Mouse (Mus musculus): ENCODE results near the gene Camk2d.

Camk2d gene

DNA sequence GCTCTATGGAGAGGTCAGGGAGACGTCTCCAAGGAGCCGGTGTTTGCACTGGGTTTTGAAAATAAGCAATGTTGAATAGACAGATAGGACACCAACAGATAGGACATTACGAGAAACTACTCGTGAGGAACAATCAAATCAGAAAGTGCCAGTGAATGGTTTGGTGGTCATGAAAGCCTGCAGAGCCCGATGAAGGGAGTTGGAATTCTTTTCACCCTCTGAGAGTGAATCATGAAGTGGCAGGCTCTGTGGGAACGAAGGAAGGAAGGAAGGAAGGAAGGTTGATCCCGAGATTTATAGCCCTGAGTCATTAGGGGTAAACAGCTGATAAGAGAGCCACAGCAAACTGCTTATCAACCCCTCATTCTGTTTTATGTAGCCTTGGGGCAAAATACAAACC lies 15.5 kb downstream of the Camk2d start:
- in situ Hi-C loops (cut with MboI; ENCODE audit: low sequenced_read_pairs), result loop anchor here (10.0 to 25.0 kb wide), 2 partner anchors 83 to 151 kb away; no protein-coding TSS in a partner anchor

DNA sequence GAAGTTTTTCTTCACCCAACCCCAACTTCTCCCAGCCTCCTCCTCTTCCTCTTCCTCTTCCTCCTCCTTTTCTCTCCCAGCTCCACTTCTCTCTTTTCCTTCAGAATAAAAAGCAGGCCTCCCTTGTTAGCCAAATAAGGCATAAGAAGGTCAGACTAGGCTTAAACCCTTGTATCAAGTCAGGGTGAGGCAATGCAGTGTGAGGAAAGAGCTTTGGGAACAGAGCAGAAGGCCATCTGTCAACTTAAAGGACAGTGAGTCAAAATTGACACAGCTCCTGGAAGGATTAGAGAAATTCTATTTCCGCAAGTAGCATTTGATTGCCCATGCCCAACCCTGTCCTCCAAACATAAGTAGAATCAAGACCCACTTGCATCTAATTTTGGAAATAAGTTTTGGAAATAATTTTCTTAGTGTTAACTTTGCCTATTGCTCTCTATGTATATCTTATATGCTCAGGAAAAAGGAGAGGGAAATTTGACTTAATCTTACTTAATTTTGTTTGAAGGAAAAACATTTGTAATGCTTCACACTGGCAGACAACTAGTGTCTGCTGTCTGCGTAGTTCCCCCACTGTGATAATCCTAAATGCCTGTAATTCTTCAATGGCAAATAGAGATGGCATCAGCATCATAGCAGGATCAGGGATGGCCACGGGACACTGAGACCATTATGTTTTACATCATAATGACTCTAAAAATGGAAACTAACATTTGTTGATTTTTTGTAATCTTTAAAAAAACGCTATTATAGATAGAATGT lies 16.8 kb downstream of the Camk2d start:
- in situ Hi-C loops (cut with MboI; ENCODE audit: low sequenced_read_pairs), result loop anchor here (10.0 to 25.0 kb wide), 2 partner anchors 82 to 149 kb away; no protein-coding TSS in a partner anchor

DNA sequence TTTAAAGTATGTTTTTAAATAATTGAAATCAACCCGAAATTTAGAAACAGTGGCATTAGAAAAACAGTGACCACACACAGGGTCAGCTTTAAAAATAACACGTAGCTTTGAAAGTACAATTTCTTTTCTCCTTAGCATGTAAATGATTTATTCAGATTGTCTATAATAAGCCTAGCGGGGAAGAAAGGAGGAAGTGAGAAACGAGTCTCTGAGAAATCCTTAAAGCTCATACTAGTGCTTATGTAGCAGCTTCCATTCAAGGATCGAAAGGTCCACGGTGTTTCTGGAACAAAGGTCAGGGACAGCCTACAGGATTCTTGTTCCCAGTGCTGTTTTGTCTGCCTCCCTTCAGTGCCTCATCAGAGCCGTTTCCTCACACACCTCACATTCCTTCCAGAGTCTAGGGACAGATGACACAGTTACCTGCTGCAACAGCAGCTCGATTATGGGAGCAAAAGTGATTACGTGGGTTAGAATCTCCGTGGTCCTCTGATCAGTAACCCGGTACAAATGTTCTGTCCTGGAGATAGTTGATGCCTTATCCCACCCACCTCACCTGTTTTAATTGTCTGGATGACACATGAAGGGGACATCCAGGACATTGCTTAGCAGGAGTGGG lies 17.5 kb downstream of the Camk2d start:
- in situ Hi-C loops (cut with MboI; ENCODE audit: low sequenced_read_pairs), result loop anchor here (10.0 to 25.0 kb wide), 2 partner anchors 81 to 149 kb away; no protein-coding TSS in a partner anchor

DNA sequence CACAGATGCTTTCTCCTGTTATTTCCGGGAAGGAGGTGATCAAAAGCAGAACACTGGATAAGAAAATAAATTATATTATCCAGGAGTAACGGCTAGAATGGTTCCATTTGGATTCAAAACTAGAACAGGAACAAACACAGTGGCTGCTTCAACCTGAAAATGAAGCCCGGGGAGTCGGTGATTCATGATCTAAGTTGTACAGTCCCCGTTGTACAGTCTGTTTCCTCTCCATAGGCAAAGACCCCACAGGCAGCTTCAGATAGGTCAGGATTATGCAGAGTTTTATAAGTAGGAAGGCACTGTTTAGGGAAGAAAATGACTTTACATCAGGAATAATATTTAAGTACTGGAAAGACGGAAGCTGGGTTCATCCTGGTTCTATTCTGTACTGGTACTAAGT lies 19.2 kb downstream of the Camk2d start:
- in situ Hi-C loops (cut with MboI; ENCODE audit: low sequenced_read_pairs), result loop anchor here (10.0 to 25.0 kb wide), 2 partner anchors 79 to 147 kb away; no protein-coding TSS in a partner anchor

DNA sequence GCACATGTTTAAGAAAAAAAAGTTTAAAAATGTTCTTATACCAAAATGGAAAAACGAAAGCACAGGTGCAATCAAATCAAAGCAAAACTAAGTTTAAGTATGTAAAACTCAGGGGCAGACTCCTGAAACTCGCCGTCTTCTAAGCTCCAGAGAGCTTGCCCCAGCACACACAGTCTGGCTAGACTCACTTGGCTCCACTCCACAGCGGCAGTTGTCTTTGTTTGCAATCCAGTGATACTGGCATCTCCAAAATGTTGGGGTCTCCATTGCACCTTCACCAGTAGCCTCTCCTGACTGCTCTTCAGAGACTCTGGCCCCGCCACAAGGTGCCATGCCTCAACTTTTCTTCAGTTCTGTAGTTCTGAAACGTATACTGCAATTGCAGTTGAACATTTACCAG lies 24.1 kb downstream of the Camk2d start:
- in situ Hi-C loops (cut with MboI; ENCODE audit: low sequenced_read_pairs), result loop anchor here (25.0 kb wide), 1 partner anchor 142 kb away; no protein-coding TSS in a partner anchor

DNA sequence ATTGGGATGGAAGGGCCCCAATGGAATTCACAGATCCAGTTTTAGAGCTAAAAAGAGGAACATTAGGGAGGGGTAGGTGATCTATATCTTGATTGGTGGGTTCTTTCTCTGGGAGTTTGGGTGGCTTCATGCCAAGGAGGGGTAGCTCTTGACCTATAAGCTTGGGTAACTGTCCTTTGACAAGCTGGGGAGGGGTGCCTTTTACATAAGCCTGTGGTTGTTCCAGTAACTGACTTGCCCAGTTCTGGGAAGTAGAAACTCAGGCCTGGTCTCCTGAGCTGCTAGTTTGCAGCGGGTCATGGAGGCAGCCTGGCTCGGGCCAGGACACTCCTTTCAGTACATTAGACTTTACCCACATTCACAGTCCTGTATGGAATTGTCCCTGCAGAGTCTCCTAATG lies 26.4 kb downstream of the Camk2d start:
- in situ Hi-C loops (cut with MboI; ENCODE audit: low sequenced_read_pairs), result loop anchor here (25.0 kb wide), 1 partner anchor 140 kb away; no protein-coding TSS in a partner anchor

DNA sequence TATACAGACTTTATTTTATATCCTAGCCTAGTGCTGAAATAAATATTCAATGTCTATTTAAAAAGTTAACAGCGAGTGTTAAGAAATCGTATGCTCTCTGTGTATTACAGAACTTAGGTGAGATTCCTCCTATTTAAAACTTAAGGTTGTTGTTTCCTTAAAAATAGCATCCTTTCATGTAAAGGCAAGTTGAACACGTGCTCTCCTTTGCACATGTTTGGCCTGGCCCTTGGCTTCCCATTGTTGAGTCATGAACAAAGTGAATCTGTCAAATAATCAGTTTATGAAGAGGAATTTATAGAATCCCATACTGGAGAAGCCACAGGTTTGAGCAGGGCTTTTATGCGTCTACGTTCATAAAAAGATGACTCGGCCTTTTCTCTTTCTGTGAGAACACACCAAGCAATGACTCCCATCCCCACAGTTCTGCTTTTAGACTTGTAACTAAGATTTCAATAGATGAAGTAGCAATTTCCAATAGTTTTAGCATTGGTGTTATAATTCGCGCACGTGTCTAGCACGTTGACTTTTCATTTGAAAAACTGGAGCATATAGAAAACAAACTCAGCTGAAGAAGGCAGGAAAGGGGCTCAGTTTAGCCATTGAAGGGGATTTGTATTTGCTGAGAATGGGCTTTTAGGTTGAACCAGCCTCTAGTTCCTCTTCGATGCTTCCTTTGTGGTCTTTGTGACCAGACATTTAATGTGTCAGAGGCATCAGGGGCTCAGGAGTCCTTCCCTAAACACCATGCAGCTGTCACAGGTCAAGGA lies 29.1 kb downstream of the Camk2d start:
- in situ Hi-C loops (cut with MboI; ENCODE audit: low sequenced_read_pairs), result loop anchor here (25.0 kb wide), 1 partner anchor 137 kb away; no protein-coding TSS in a partner anchor

DNA sequence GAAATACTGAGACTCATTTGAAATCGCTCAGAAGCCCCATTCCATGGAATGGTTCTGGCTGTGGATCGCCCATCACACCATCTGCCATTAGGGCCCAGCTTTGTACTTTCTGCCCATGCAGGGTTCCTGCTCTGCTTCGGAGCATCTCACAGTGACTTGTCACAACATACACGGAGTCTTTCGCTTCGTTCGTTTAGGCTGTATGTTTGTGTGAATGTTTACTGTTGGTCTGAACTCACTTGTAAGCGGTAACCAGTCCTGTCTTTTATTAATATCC lies 29.6 kb downstream of the Camk2d start:
- in situ Hi-C loops (cut with MboI; ENCODE audit: low sequenced_read_pairs), result no loop called here

DNA sequence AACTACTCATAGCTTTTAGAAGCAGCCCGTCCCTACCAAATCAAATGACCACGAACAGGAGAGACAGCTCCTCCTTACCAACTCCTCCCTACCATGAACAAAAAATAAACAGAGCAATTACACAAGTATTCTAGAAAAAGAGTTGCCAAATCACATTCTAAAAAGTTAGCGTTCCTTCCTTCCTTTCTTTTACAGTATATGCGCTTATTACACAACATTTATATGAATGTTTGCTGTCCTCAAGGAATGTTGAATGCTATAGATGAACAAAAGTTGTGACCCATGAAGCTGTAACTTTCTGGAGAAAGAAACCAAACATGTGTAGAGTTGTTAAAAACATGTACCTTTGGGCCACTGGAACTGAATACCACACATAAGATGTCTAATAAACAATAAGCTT lies 31.9 kb downstream of the Camk2d start:
- in situ Hi-C loops (cut with MboI; ENCODE audit: low sequenced_read_pairs), result no loop called here

DNA sequence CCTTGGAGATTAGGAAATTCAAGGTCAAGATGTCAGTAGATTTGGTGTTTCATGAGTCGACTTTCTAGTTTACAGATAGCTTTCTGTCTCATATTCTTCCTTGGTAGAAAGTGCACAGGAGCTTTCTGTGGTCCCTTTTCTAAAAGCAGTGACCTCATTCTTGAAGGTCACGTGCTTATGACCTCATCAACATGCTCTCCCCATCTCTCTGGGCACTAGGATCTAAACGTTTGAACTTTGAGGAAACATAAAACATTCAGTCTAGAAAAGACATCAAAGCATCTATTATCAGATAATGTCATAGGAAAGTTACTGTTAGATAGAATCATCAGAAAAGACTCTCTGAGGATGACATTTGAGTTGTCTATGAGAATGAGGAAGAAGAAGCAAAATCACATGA lies 32.3 kb downstream of the Camk2d start:
- in situ Hi-C loops (cut with MboI; ENCODE audit: low sequenced_read_pairs), result no loop called here

DNA sequence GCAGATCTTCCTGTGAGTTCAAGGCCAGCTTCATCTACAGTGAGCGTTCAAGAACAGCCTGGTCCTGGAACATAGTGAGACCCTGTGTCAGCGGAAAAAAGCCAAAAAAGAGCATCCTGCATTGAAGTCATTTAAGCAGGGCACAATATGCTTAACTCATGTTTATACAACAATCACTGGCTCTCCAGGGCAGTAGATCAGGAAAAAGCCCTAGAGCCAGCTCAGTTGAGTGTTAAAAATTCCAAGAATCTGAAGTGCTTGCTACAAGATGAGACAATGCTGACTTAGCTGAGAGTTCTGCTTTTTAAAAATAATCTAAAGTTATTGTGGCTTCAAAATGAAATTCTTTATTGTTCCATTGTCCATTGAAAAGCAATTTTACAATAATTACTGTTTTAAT lies 32.9 kb downstream of the Camk2d start:
- in situ Hi-C loops (cut with MboI; ENCODE audit: low sequenced_read_pairs), result no loop called here

DNA sequence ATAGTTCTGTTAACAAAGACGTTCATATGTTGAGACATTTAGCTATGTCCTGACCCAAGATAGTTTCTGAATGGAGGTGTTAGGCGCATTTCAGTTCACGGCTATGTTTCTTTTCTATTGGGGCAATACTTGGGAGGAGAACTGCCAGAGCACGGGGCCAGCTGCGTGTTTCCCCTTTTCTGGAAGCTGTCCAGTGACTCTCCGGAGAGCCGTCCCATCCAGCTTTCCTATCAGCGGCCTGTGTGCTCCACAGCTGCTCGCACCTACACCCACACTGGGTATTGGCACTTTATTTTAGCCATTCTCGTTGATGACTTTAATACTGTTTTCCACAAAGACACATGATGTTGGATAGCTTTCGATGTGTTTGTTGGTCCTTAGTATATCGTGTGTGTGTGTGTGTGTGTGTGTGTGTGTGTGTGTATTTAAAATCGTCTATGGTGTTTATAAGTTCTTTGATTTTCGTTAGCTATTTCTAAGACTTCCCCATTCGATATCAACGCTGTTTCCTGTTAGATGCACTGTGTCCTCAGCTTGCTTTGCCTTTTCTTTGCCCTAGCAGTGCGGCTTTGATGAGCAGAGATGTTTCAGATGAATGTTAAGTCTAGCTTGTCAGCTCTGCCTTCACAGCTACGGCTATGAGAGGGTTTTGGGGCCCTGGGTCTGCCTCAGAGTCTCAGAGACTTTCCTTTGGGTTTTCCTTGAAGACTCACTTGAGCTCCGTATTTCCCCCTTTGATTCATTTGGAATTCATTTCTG lies 34.2 kb downstream of the Camk2d start:
- in situ Hi-C loops (cut with MboI; ENCODE audit: low sequenced_read_pairs), result no loop called here

DNA sequence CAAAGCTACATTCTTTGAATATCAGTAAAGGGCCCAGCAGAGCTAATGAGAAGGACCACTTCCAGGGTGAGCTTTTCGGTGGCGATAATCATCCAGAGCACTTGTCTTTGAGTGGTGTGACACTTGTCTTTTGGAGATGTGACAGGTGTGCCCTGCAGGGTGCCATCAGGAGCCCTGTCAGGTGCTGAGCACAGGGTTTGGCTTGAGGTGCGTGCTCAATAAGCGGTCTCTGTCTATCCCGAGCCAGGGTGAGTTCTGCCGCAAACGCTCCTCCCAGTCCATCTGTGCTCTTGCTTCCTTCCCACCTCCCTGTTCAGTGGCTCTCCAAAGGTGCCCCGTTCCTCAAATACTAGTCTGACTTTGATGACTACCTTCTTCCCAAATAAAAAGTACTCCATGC lies 35.5 kb downstream of the Camk2d start:
- in situ Hi-C loops (cut with MboI; ENCODE audit: low sequenced_read_pairs), result no loop called here

DNA sequence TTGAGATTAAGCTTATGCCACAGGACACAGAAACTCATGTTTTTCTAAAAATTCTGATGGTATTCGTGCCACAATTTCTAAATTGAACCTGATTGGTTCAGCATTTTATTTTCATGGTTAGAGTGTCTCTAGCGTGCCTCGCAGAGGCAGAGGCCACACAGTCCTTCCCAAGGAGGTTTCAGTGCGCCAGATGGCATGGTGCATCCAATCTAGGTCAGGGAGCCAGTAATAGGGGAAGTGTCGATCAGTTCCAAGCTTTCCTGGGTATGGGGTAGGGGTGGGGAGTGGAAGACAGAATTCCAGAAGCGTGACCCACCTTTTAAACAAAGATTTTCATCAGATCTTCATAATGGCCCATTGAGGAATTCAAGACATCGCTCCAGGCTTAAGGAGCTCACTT lies 36.5 kb downstream of the Camk2d start:
- in situ Hi-C loops (cut with MboI; ENCODE audit: low sequenced_read_pairs), result no loop called here

DNA sequence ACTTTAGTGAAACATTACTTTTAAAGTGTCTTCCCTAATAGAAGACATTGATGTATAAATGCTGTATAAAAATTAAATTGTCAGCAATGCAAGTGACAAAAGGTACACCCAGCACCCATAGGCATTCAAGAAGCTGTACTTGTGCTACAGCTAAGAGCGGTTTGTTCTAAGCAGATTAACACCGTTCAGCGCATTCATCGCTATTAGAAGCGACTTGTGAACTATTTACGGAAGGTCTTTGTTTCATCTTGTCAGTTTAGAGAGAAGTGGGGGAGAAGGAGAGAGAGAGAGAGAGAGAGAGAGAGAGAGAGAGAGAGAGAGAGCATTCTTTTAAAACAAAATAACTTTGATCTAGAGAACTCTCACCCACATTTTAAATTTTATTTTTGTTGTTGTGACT lies 38.1 kb downstream of the Camk2d start:
- in situ Hi-C loops (cut with MboI; ENCODE audit: low sequenced_read_pairs), result no loop called here

DNA sequence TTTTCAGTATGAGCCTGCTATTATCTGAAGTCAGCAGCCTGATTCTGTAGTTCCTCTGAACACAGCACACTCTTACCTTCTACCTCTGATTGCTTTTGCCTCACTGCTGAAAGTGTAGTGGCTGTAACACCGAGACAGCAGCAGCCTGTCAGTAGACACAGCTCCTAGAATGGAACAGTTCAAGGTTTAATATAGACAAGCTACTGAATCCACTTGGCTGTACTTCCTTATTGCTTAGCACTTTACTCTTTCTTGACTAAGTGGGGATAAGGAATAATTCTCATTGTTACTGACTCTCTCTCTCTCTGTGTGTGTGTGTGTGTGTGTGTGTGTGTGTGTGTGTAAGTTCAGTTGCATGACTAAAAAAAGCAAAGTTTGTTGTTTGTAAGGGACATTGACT lies 42.2 kb downstream of the Camk2d start:
- in situ Hi-C loops (cut with MboI; ENCODE audit: low sequenced_read_pairs), result no loop called here

DNA sequence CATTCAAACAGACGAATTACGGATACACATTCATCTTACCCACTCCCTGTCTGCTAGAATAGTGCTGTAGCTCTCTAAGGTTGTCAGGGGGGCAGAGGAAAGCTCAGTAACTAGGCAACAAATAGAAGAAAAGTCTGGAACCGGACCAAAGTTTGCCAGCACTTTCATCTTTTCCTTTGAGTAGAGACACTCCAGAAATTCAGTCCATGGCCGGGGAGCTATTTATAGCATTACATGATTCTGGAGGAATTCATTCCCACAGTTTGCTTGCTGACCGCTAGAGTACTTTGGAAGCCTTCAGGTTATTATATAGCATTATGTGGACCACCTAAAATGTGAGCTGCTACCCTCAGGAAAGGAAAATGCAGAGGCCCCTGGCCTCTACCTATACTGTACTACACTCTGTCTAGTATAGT lies 43.0 kb downstream of the Camk2d start:
- in situ Hi-C loops (cut with MboI; ENCODE audit: low sequenced_read_pairs), result no loop called here

DNA sequence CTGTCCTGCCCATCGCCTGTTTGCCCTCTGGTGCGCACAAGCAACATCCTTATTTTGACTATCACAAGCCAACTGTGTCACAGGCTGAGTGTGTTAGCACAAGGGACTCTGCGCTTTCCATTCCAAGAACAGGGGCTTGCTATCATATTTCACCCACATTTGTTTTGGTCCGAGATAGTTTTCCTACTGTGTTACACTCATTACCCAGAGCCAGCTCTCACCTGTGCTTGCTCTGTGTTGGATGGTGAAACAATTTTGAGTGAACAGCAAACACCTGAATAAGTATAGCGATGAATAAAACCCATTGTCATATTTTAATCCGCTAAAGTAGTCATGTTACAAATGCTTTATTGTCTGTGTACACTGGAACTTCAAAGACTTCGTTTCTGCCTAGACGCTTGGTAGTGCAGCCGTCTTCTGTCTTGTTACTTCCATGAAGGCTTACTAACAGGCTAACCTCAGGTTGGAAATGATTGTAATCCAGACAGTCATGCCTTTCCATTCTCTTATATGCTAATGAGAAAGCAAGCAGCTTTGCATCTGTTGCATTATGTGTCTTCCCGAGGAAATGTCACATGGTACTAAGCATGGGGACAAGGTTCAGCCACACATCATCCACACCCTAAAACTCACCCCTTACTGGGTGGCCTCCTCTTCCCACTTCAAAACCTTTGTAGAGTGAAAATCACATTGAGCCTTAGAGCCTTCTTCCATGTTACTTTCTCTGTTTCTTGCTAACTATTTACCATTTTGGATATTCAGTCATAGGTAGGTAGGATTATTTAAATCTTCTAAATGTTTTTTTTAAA lies 44.5 kb downstream of the Camk2d start:
- in situ Hi-C loops (cut with MboI; ENCODE audit: low sequenced_read_pairs), result no loop called here

DNA sequence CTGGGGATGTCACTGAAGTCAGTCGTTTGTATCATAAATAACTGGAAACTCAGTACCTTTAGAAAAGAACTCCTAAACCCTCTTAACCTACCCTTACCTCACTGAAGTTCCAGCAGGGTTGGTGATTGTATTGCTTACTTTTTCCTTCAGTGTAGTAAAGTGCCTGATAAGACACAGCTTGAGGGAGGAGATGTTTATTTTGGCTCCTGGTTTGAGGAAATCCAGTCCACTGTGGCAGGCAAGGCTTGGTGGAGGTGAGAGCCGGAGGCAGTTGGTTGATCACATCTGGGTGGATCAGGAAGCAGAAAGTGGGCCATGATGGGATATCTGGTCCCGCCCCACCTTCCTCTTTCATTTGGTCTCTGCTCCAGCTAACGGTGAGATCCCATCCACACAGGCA lies 45.3 kb downstream of the Camk2d start:
- in situ Hi-C loops (cut with MboI; ENCODE audit: low sequenced_read_pairs), result no loop called here

Measured in CH12F3 (cell line).